Mouse (Mus musculus) liver, adult 2 months (tissue): ENCODE results near the gene Gcm2.

Experiments
- CTCF ChIP-seq: fragments of 200-500 bp; IDR thresholded peaks from 2 replicates; pipeline ENCODE4 v1.5.1; 2011; ENCODE audit warnings: low read depth, low read length, control low read depth
- POLR2A ChIP-seq: fragments of 200-500 bp; IDR thresholded peaks from 2 replicates; pipeline ENCODE4 v1.6.1; 2011; ENCODE audit warnings: low read length, control low read depth; ENCODE audit not compliant: insufficient read depth; ENCODE audit errors: extremely low read depth

DNA sequence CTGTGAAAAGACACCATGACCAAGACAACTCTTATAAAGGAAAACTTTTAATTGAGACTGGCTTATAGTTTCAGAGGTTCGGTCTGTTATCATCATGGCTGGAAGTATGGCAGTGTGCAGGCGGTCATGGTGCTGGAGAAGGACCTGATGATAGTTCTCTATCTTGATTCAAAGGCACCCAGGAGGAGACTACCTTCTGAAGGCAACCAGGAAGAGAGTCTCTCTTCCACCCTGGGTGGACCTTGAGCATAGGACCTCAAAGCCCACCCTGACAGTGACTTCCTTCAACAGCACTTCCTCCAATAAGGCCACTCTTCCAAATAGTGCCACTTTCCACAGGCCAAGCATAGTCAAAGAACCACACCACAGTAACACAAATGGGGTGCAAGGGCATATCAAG, 10.8 kb downstream of the Gcm2 start:
- TF ChIP-seq POLR2A (no peak), CTCF (no peak)
